Mouse (Mus musculus) limb, embryonic 14.5 days (tissue): Measurements from ENCODE around the gene Bicc1. TPM values are rescaled to one million over a fixed set of nuclear protein-coding genes. Genes with fewer than 3 reads are reported as not detected.
A peak's percentile ranks its signal among the peaks of the same experiment; 100 is the strongest.

Source experiments
- ATAC-seq: fragments of 200-750 bp; cut with Nextera tagmentation; 2 replicates; pipeline ENCODE4 v1.8.0; 2017; ENCODE audit warnings: low read depth, moderate number of reproducible peaks, moderate TSS enrichment; ENCODE audit not compliant: low FRiP score
- DNase-seq: peaks from one replicate; pipeline ENCODE4 v3.0.0-alpha.2; 2015; ENCODE audit warnings: low spot score
- H3K27ac ChIP-seq: fragments of 300-500 bp; sonication (generic); replicated peaks from 2 replicates; pipeline ENCODE4 v1.5.1; 2014; ENCODE audit warnings: low read depth, mild to moderate bottlenecking, low read length, moderate library complexity, mixed read lengths
- H3K27me3 ChIP-seq: fragments of 300-500 bp; sonication (generic); 2 replicates; pipeline ENCODE4 v1.6.1; 2014; ENCODE audit warnings: low read length, mixed read lengths; ENCODE audit not compliant: control insufficient read depth, insufficient read depth
- H3K36me3 ChIP-seq: fragments of 300-500 bp; sonication (generic); 2 replicates; pipeline ENCODE4 v1.6.1; 2014; ENCODE audit warnings: mild to moderate bottlenecking, low read length, moderate library complexity, mixed read lengths; ENCODE audit not compliant: control insufficient read depth, insufficient read depth
- H3K4me1 ChIP-seq: fragments of 300-500 bp; sonication (generic); 2 replicates; pipeline ENCODE4 v1.6.1; 2014; ENCODE audit warnings: antibody characterized with exemption, low read length, mixed read lengths; ENCODE audit not compliant: control insufficient read depth, insufficient read depth
- H3K4me2 ChIP-seq: fragments of 300-500 bp; sonication (generic); replicated peaks from 2 replicates; pipeline ENCODE4 v1.6.1; 2014; ENCODE audit warnings: low read depth, mild to moderate bottlenecking, low read length, moderate library complexity; ENCODE audit not compliant: severe bottlenecking
- H3K4me3 ChIP-seq: fragments of 300-500 bp; sonication (generic); replicated peaks from 2 replicates; pipeline ENCODE4 v1.5.1; 2014; ENCODE audit warnings: low read length
- H3K9ac ChIP-seq: fragments of 300-500 bp; sonication (generic); 2 replicates; pipeline ENCODE4 v1.6.1; 2014; ENCODE audit warnings: mild to moderate bottlenecking, low read depth, low read length, moderate library complexity; ENCODE audit not compliant: severe bottlenecking
- H3K9me3 ChIP-seq: fragments of 300-500 bp; sonication (generic); 2 replicates; pipeline ENCODE4 v1.6.1; 2016; ENCODE audit warnings: low read length; ENCODE audit not compliant: control insufficient read depth
- POLR2A ChIP-seq: fragments of 200-500 bp; IDR thresholded peaks from 2 replicates; pipeline ENCODE4 v1.8.0; 2012; ENCODE audit warnings: inconsistent platforms, mild to moderate bottlenecking, moderate library complexity, borderline replicate concordance; ENCODE audit not compliant: insufficient read depth, insufficient read length; ENCODE audit errors: extremely low read depth
- WGBS: fragments of 180-500 bp; shearing (Covaris S2); extraction: QIAGEN DNeasy Blood & Tissue Kit; methylation state at CpG from one replicate; pipeline ENCODE4 v1.1.7; 2014; 5-methylcytosine and 5-hydroxymethylcytosine counted together
- polyA plus RNA-seq, 2 experiments: library from polyadenylated mRNA; depleted of rRNA in 1 of 2; stranded (reverse) in 1 of 2; unstranded in 1 of 2; fragments of >200 nt; fragmentation: Nextera tagmentation in 1 of 2; extraction: Ambion mirVana in 1 of 2; gene quantifications; 2 replicates each; pipeline versions ENCODE4 v1.2.1 to v1.2.3; 2012 to 2014

The Bicc1 gene
- polyA plus RNA-seq, 2 experiments, result 38.8 to 50.5 TPM

DNA sequence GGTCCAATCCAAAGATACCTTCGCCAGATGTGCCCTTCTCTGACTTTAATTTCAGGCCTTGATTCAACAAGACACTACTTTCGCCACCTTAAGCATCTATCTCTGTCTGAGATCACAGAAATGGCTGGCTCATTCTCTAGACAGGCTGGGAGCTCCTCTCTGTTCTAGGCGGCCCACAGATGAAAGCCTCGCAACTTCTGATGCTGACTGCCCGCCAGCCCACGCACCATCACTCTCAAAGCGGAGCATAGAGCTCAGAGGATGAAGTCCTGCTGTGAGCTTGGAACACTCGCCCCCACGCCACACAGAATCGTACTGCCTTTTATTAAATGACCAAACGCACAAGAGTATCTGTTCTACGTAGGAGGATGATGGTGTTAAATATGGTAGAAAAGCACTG is 949 bp upstream of the Bicc1 start:
- no peak for DNase-seq
- Histone ChIP-seq H3K9me3 (no peaks in the 10 kb centered on the region), H3K9ac (no peak overlapping the region), H3K4me1 (peaks cover 11% of the 10 kb centered on the region), H3K27me3 (no peaks in the 10 kb centered on the region), H3K4me3 (no peak overlapping the region), H3K27ac (no peak overlapping the region), H3K36me3 (no peaks in the 10 kb centered on the region), H3K4me2 (no peak overlapping the region)
- no peak for ATAC-seq
- no peak for TF ChIP-seq POLR2A
- 78% methylated on average over 12 of the region's 12 CpGs for WGBS

GRCm38 (mm10) chr10:71158940-71159675 is 392 bp downstream of the Bicc1 start:
- Histone ChIP-seq H3K36me3 (no peaks in the 10 kb centered on the region), H3K27ac (peak overlapping the region; percentile 85), H3K9me3 (no peaks in the 10 kb centered on the region), H3K9ac (peak overlapping the region; percentile 86), H3K4me2 (peak overlapping the region; percentile 79), H3K4me3 (peak overlapping the region; percentile 75), H3K27me3 (no peaks in the 10 kb centered on the region), H3K4me1 (peaks cover 11% of the 10 kb centered on the region)
- 0 out of 2 replicates have a peak, but pooled peaks have one; percentile 57 for TF ChIP-seq POLR2A
- ATAC-seq (peak; percentile 80), DNase-seq (peak; percentile 44)
- WGBS, result under 1% methylated on average over 42 of the region's 65 CpGs

- H3K4me3 ChIP-seq, result no peak overlapping the region
These were observed 2.9 kb downstream of the Bicc1 start for GRCm38 (mm10) chr10:71156569-71156968.

DNA sequence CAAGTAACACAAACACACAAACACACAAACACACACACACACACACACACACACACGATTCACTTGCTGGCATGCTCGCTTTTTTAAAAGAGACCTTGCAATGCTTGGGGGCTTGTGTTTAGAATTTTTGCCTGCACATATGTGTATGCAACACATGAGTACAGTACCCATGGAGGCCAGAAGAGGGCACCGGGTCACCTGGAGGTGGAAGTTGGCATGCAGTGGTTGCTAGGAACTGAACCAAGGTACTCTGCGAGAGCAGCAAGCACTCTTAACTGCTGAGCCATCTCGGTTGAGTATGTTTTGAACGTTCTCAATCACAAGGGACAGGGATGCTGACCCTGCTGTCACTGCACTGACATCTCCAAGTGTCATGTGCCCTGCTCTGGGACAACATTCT is 5.9 kb downstream of the Bicc1 start:
- TF ChIP-seq POLR2A, result no peak
- WGBS, result 97% methylated on average over 6 of the region's 6 CpGs
- peaks cover 11% of the 10 kb centered on the region for H3K4me1 ChIP-seq
- H3K9me3 ChIP-seq, result no peaks in the 10 kb centered on the region
- DNase-seq, result no peak
- no peak for ATAC-seq
- no peak overlapping the region for H3K27ac ChIP-seq
- H3K9ac ChIP-seq, result no peak overlapping the region
- no peaks in the 10 kb centered on the region for H3K27me3 ChIP-seq
- no peaks in the 10 kb centered on the region for H3K36me3 ChIP-seq
- no peak overlapping the region for H3K4me3 ChIP-seq
- no peak overlapping the region for H3K4me2 ChIP-seq

More at GRCm38 (mm10) chr10:71156569-71156968, 2.9 kb downstream of the Bicc1 start:
- DNase-seq (no peak), ATAC-seq (no peak)
- peaks cover 11% of the 10 kb centered on the region for H3K4me1 ChIP-seq
- no peak overlapping the region for H3K9ac ChIP-seq
- no peak overlapping the region for H3K4me2 ChIP-seq
- no peak overlapping the region for H3K27ac ChIP-seq
- TF ChIP-seq POLR2A, result no peak
- no peaks in the 10 kb centered on the region for H3K36me3 ChIP-seq
- 59% methylated on average over 5 of the region's 5 CpGs for WGBS
- no peaks in the 10 kb centered on the region for H3K9me3 ChIP-seq
- H3K27me3 ChIP-seq, result no peaks in the 10 kb centered on the region

- 84% methylated on average over 1 of the region's 1 CpGs for WGBS
- H3K27me3 ChIP-seq, result no peaks in the 10 kb centered on the region
- ATAC-seq (no peak), DNase-seq (no peak)
- H3K36me3 ChIP-seq, result no peaks in the 10 kb centered on the region
- H3K27ac ChIP-seq, result no peak overlapping the region
- no peak overlapping the region for H3K4me3 ChIP-seq
- peaks cover 11% of the 10 kb centered on the region for H3K4me1 ChIP-seq
- no peak overlapping the region for H3K4me2 ChIP-seq
- TF ChIP-seq POLR2A, result no peak
- no peaks in the 10 kb centered on the region for H3K9me3 ChIP-seq
- no peak overlapping the region for H3K9ac ChIP-seq
These were observed 6.4 kb downstream of the Bicc1 start for GRCm38 (mm10) chr10:71153138-71153537.
